Mouse (Mus musculus) adrenal gland, adult 8-10 months (tissue): ENCODE data around the gene Sav1. TPM values are rescaled to one million over a fixed set of nuclear protein-coding genes. Genes with fewer than 3 reads are reported as not detected.

Source experiments
- DNase-seq: peaks from one replicate; pipeline ENCODE4 v3.0.0; 2022
- total RNA-seq, 4 experiments: library from RNA; stranded (reverse); gene quantifications; 2 replicates each; pipeline ENCODE4 v1.2.4; 2022

The Sav1 gene
- total RNA-seq, 4 experiments from 2014 or later = 37.3 to 43.6 (median 40.4) TPM

- DNase-seq = no peak
Observed at GRCm38 (mm10) chr12:69957378-69957777, 29.4 kb downstream of the Sav1 start.

GRCm38 (mm10) chr12:69947502-69947901, 39.3 kb downstream of the Sav1 start:
- DNase-seq = no peak

GRCm38 (mm10) chr12:69945861-69946260, 40.9 kb downstream of the Sav1 start:
- no peak for DNase-seq

GRCm38 (mm10) chr12:69941655-69942329, 45.0 kb downstream of the Sav1 start:
- no peak for DNase-seq

- no peak for DNase-seq
Observed at GRCm38 (mm10) chr12:69939291-69939690, 47.5 kb downstream of the Sav1 start.

- no peak for DNase-seq
Observed at GRCm38 (mm10) chr12:69937731-69938130, 49.1 kb downstream of the Sav1 start.

- DNase-seq = no peak
Observed at GRCm38 (mm10) chr12:69926716-69927115, 60.1 kb downstream of the Sav1 start.

- no peak for DNase-seq
Observed at GRCm38 (mm10) chr12:69924012-69924411, 62.8 kb downstream of the Sav1 start.

- no peak for DNase-seq
Observed at GRCm38 (mm10) chr12:69923603-69924002, 63.2 kb downstream of the Sav1 start.

GRCm38 (mm10) chr12:69923128-69923527, 63.7 kb downstream of the Sav1 start:
- no peak for DNase-seq

GRCm38 (mm10) chr12:69922099-69922498, 64.7 kb downstream of the Sav1 start:
- no peak for DNase-seq

- DNase-seq = no peak
Observed at GRCm38 (mm10) chr12:69917870-69918269, 68.9 kb downstream of the Sav1 start.

Other genes starting within 250 kb of the Sav1 start
- gene Cdkl1, start 195.7 kb downstream of the Sav1 start, total RNA-seq = 1 to 10 TPM; 2.1 to 9.3 (median 5.1) TPM
- 10 to 100 TPM in 2 of 4 experiments, 1 to 10 TPM in 2; 6.6 to 19.5 (median 13.0) TPM for gene Atl1, start 94.4 kb downstream of the Sav1 start, total RNA-seq
- 10 to 100 TPM; 26.6 to 51.8 (median 37.2) TPM for gene Map4k5, start 93.8 kb downstream of the Sav1 start, total RNA-seq
- 10 to 100 TPM; 27.4 to 55.2 (median 38.7) TPM for gene Nin, start 126.7 kb upstream of the Sav1 start, total RNA-seq
- not detected for gene Abhd12b, start 167.1 kb upstream of the Sav1 start, total RNA-seq
- gene Pygl, start 244.5 kb upstream of the Sav1 start, total RNA-seq = 10 to 100 TPM in 3 of 4 experiments, 1 to 10 TPM in 1; 9.5 to 74.3 (median 43.1) TPM